Mouse (Mus musculus) testis, postnatal 14 days (tissue): ENCODE results near the gene 4930469K13Rik.
"Not testable (repeated sequence)": the region's sequence is repeated elsewhere in the genome, so short reads cannot be mapped to it uniquely, and the experiment has no call there.

Experiments used
- DNase-seq: peaks from one replicate; pipeline ENCODE4 v3.0.0; 2021; ENCODE audit warnings: low spot score

4930469K13Rik gene

GRCm38 (mm10) chr11:34098422-34098821, at the start of gene 4930469K13Rik:
TSS of gene 4930469K13Rik (minus strand) at chr11:34098554.
- peak; percentile 84 for DNase-seq

DNA sequence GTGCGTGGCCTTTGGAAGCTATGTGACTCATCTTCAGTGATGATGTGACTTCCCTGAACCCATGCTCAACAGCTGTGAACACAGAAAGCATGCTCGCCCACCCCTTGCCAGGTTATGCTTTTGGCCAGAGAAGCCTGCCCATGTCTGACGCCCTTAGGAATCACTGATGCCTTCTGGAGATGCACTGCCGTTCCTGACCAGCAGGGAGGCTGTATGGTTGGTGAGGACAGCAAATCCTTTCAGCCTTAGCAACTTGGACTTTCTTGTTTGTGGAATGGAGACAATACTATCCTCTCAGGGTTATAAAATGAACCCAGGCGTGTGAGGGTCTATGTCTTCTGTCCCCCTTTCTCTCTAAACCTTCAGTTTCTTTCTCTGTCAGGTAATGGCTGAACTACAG, 48.6 kb upstream of the 4930469K13Rik start:
- no peak for DNase-seq

DNA sequence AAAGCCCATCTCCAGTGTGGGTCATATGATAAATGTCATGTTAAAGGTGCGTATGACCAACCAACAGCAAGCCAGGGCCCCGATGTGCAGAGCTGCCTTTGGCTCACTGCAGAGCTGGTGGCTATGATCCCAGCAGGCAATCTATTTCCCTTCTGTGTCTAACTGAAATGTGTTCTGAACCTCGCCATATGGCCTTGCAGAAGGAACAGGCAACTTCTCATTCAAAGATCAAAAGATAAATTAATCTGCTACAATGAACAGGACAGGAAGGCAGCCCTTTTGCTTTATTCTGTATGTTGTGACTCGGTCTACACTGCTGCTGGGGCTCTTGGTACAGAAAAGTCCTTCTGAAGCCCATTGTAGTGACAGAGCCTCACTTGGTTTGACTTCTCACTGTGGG, 46.1 kb upstream of the 4930469K13Rik start:
- DNase-seq: no peak

- DNase-seq: no peak
Observed at GRCm38 (mm10) chr11:34143984-34144383, 45.6 kb upstream of the 4930469K13Rik start.

- no peak for DNase-seq
Observed at GRCm38 (mm10) chr11:34139296-34139695, 40.9 kb upstream of the 4930469K13Rik start.

- no peak for DNase-seq
Observed at GRCm38 (mm10) chr11:34128412-34128811, 30.1 kb upstream of the 4930469K13Rik start.

- DNase-seq: not testable (repeated sequence)
Observed at GRCm38 (mm10) chr11:34125727-34126126, 27.4 kb upstream of the 4930469K13Rik start.

DNA sequence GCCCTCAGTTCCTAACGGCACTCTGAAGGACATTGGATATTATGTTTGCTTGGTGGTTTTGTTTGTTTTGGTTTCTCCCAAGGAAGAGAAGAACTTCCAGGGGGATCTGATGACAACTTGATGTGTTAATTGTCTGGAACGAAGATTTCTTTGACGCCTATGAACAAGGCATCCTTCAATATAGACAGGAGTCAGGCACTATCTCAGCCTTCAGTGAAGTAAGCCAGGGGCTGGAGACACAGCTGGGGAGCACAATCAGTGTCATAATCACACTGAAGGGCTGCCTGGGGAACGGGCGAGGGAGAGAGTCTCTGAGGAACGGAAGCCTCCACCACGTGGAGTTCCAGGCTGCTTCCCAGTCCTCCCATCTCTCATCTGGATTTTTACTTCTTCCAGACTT, 26.5 kb upstream of the 4930469K13Rik start:
- no peak for DNase-seq

DNA sequence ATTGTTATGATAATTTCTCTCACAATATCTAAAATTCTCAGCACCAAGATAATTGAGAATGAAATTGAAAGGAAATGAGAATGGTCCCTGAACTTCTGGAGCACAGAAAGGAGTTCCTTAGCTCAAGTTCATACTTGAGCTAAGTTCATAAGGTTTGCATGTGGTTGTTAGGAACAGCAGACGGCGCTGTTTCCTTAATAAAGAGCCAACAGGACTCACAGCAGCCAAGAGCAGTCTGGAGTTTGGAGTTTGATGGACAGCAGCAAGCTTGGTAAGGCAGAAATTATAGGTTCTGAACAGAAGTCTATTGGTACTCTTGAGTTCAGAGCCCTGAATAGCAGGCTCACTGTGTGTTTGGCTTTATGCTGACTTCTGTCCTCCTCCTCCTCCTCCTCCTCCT, 24.8 kb upstream of the 4930469K13Rik start:
- DNase-seq: no peak

GRCm38 (mm10) chr11:34118319-34118718, 20.0 kb upstream of the 4930469K13Rik start:
- no peak for DNase-seq

GRCm38 (mm10) chr11:34117581-34117980, 19.2 kb upstream of the 4930469K13Rik start:
- DNase-seq: no peak

- DNase-seq: no peak
Observed at GRCm38 (mm10) chr11:34116572-34117135, 18.3 kb upstream of the 4930469K13Rik start.

- DNase-seq: peak; percentile 24
Observed at GRCm38 (mm10) chr11:34113760-34114159, 15.4 kb upstream of the 4930469K13Rik start.

DNA sequence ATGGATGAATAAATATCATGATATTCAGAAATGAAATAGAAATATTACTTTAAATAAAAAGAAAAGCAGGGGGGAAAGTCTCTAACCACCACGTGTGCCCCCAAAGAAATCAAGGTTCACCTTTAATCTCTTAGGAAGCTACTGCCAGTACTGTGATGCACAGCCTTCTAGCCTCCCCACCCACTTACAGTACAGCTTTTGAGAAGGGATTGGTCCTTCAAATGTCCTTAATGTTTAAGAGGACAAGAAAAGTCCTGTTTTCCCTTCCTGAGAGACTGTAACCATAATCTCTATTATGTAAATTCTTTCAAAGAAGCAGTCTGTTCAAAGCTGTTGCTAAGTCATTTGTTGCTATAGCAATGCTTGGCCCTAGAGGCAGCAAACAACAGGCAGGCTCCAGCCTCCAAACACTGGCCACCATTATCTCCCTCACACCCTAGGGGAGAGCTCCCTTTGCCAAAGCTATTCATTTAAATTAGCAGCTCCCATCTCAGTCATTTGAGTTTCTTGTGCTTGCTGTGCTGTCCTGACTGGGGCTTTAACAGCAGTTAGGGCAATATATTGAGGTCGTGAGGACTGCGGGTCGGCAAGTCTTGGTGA, 14.5 kb upstream of the 4930469K13Rik start:
- DNase-seq: no peak

DNA sequence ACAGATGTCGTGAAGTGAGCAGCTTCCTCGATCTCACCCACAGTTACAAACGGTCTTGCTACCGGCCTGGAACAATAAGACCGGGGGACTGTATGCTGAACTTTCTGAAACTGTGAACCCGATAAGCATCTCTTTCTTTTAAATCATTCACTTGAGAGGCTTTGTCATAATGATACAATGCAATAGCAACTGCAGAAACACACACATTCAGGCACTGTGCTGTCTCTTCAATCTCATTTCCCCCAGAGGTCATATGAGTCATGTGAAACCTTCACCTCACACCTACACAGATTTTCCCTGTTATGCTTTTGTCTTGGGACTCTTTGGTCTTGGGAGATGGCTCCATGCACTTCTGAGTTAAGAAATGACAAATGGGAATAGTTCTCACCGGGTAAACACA, 13.6 kb upstream of the 4930469K13Rik start:
- no peak for DNase-seq

GRCm38 (mm10) chr11:34109260-34109659, 10.9 kb upstream of the 4930469K13Rik start:
- no peak for DNase-seq

DNA sequence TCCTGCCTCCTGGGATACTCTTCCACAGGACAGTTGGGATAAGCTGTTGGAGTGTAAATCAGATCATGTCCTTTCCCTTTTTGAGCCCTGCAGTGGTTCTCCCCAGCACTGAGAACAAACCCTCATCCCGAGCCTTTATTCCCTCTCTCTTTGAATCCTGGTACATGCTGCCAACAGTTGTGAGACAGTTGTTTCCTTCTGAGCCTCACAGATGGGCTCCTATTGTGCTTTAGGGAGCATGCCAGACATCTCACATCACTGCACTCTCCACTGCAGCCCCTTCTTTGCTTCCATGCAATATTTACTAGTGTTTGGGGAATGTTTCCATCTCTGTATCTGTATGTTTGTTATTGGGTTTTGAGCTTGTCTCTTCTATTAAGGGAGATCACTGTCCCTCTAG, 6.6 kb upstream of the 4930469K13Rik start:
- DNase-seq: no peak

DNA sequence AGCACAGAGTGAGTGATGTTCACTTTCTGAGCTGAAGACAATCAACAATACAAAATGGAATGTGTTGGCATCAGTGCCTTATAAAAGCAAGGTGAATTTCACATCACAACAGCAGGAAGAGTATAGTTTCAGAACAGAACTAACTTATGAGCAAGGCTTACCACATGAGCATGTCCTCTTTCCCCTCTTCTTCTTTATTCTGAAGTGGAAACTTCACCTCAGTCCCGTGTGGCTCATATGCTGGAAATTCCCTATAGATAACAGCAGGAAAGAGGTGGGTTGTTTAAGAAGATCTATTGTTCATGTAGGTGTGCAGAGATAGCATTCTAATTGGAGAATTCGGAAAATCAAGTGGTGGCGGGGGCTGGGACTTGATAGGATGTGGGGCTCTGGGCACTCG, 3.5 kb upstream of the 4930469K13Rik start:
- DNase-seq: no peak

DNA sequence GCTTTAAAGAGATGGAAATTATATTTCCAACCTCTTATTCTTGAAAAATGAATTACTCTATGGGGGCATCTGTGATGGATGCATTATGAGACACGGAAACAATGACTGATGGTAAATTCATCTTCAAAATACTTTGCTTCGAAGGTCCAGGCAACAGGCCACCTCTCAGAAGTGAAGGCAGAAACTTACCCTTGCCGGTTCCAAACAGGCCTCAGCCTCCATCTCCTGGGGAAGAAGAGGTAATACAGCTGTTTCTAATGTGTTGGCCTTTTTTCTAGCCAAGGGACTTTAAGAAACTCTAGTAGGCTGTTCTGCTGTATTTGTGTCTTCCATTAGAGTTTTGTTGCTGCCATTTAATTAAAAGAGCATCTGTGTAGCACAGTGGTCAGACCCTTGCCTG, 11.3 kb downstream of the 4930469K13Rik start:
- DNase-seq: no peak

DNA sequence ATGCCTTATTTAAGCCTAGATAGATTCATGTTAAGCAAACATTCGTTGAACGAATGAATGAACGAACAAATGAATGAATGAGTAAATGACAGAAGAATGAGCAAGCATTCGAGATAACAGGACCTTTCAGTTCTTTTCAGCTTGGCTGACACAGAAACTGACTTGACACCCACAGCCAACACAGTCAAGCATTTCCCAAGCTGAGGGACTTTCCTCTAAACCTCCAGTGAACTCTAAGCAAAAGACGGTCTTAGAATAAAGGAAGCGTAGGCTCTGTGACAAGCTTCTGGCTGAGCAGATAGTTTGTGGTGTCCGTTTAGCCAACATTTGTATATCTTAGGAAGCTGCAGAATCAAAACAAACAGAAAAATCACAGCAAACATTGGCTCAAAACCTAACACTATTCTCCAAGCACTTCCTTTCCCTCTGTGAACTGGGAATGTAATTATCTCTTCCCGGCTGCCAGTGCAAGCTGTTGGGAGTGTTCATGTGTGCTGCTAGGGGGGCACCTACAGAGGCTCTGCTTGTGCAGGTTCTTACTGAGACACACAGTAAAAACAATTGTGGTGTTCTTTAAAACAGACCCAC, 12.1 kb downstream of the 4930469K13Rik start:
- no peak for DNase-seq

- no peak for DNase-seq
Observed at GRCm38 (mm10) chr11:34084639-34085038, 13.7 kb downstream of the 4930469K13Rik start.

- DNase-seq: no peak
Observed at GRCm38 (mm10) chr11:34083795-34084194, 14.6 kb downstream of the 4930469K13Rik start.

GRCm38 (mm10) chr11:34079542-34080464, 18.6 kb downstream of the 4930469K13Rik start:
- no peak for DNase-seq
